Mouse (Mus musculus): ENCODE measurements around the gene 1110051M20Rik.

DNA sequence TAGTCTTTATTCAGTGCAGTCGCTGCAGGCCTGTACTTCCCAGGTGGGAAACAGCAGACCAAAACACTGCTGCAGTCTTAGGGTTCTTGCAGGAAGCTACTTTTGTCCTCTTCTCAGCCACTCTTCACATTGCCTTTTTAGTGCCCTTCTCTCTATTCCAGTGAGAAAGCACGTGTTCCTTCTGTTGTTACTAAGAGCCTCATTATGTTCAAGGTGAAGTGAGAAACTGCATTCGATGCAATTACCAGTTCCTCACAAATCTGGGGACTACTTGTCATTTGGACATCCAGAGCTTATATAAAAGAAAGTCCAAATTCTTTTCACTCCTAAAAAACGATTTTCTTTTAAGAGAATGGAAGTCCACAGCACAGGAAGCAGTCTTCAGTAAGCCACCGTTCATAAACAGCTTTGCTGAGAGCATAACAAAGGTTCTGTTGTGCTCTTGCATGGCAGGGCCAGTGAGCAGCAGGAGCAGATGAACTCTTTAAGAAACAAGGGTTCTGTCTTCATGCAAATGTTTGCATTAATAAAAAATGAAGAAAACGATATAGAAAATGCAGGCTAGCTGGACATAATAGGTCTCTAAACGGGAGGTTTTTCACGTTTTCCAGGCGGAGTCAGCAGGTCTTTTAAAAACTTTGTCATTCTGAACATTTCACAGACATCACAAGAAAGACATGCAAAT lies 14.4 kb downstream of the 1110051M20Rik start:
- TF ChIP-seq POLR2A (IDR thresholded peaks at IDR 0.05; ENCODE audit: insufficient read depth, low read length) = no peak
- no peak for TF ChIP-seq CTCF (IDR thresholded peaks at IDR 0.05; ENCODE audit: low read depth, low read length)
